Comparison of ENCODE assay signal across 12 mouse cellular contexts in the genomic region with DNA sequence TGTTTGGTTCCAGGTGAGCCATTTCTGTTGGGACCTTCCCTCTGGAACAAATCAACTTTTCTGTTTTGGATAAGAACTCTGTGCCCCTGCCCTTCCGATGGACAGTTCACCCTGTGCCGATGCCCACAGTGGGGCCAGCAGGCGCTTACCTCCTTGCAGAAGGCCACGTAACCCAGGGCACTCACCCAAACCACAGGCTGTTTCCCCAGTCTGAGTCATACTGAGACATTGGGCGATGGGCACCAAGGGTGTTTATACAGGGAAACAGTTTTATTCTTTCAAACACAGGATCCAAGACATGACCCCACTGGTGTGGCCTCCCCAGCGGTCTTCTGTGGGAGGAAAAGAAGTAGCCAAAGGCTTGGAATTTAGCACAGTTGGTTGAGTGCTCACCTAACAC.
"Had no signal": no experiment of that assay in that cellular context is flagged by ENCODE, and none has a peak within 500 bp of the region (broad histone marks: within the 10 kb centered on the region; RNA-seq: fewer than 3 reads in every experiment).

No protein-coding gene starts in this region.

- DNase-seq: retina, postnatal 1 day; right cerebral cortex, adult 18-20 months; right cerebral cortex, postnatal 14 days; right cerebral cortex, postnatal 25 days; right cerebral cortex, postnatal 4 days; spleen, adult 18-20 months; thymus, adult 18-20 months; thymus, adult 2 months; thymus, postnatal 14 days; thymus, postnatal 25 days; thymus, postnatal 36 days; thymus, postnatal 4 days had no signal
